Mouse (Mus musculus): ENCODE measurements around the gene Ccdc42.

Ccdc42 gene

DNA sequence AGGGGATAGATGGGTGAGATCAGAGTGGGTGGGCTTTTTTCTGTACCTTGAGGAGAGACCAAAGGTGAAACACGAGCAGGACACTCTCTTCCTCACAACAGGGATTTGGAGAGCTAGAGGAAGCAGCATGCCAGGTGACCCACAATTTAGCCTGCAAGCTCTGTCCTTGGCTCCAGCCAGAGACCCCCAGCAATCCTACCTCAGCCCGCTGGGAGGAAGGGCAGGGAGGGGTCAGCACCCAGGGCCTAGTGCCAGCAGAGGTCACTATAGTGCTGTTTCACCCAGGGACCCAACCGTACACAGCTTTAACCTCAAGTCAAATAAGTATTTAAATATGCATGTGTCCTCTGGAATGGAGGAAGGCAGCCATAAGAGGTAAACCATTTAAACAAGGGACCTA lies 931 bp upstream of the Ccdc42 start:
- no peak for DNase-seq (ENCODE audit: low spot score)

GRCm38 (mm10) chr11:68589055-68589809 lies 2.4 kb downstream of the Ccdc42 start:
- no peak for DNase-seq (ENCODE audit: low spot score)

DNA sequence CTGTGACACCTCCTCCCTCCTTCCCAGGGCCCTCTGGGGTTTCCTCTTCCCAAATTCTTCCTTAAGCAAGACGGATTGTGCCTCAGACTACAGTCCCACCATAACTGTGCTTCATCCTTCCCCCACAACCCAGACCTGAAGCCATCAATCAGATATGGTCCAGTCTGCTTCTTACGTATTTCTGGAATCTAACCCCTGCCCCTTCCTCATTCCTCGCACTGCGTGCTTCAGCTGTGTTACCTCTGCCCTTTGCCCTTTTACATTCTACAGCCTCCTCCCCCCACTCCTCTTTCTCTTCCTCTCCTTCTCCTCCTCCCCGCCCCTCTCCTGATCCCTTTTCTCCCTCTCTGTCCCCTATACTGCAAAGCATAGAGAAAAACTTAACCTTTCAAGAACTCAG lies 4.9 kb downstream of the Ccdc42 start:
- DNase-seq (ENCODE audit: low spot score), result no peak

- DNase-seq (ENCODE audit: low spot score), result no peak
Observed at GRCm38 (mm10) chr11:68593247-68593646, 6.4 kb downstream of the Ccdc42 start.

DNA sequence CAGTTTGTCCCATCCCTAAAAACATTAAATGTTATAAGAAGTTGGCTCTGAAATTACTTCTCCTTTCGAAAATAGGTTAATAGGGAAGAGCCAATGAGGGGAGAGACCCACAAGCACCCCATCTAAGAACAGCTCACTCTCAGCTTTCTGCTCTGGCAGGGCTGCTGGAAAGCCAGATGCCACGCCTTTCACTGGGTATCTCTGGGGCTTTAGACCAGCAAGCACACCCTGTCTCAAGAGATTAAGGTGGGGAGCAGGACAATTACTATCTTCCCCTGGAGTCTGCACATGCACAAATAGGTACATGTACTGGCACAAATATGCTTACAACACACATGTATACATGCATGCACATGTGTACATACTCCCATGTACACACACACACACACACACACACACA lies 11.1 kb downstream of the Ccdc42 start:
- DNase-seq (ENCODE audit: low spot score), result no peak

- no peak for DNase-seq (ENCODE audit: low spot score)
Observed at GRCm38 (mm10) chr11:68600551-68601021, 13.8 kb downstream of the Ccdc42 start.

GRCm38 (mm10) chr11:68601486-68601991 lies 14.7 kb downstream of the Ccdc42 start:
- no peak for DNase-seq (ENCODE audit: low spot score)

- no peak for DNase-seq (ENCODE audit: low spot score)
Observed at GRCm38 (mm10) chr11:68602200-68602931, 15.5 kb downstream of the Ccdc42 start.

- no peak for DNase-seq (ENCODE audit: low spot score)
Observed at GRCm38 (mm10) chr11:68607046-68607445, 20.2 kb downstream of the Ccdc42 start.

DNA sequence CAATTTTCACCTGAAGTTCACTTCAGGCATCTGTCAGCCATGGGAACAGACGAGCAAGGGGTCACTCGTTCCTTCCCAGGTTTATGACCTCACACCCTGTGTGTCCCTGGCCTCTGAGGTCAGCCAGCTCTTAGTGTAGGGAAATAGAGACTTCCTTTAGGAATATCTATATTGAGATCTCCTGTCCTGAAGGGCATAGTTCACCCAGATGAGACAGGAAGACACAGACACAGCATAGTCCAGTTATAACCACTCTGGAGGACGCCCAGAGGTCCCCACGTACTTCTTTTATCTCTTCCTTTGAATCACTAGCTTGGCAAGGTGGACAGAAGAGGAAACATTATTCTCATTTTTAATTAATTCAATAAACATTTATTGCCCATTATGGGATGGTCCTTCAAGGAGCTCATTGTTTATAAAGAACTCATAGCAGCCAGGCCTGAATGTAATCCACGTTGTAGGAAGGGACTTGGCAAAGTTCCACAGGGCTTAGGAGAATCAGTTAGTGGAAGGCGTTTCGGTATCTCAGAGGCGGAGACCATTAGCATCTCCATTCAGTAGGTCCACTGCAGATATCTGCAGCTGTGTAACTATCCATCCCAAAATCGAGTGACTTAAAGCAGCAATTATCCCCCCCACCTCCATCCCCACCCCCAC lies 23.2 kb downstream of the Ccdc42 start:
- no peak for DNase-seq (ENCODE audit: low spot score)

DNA sequence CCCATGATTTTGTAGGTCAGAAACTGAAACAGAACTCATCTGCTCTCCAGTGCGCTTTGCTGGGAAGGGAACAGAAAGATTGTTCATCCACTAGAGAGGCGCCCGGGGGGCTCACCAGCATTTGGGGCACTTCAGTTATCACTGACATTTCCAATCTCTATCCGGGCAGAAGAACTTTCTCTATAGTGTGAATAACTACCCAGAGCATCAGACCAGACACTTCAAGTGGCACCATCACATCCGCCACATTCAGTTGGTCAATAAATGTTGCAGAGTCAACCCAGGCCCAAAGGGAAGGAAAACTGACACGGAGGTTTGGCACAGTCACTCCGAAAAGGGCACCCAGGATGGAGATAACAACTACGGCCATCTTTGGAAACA lies 23.7 kb downstream of the Ccdc42 start:
- DNase-seq (ENCODE audit: low spot score), result no peak

DNA sequence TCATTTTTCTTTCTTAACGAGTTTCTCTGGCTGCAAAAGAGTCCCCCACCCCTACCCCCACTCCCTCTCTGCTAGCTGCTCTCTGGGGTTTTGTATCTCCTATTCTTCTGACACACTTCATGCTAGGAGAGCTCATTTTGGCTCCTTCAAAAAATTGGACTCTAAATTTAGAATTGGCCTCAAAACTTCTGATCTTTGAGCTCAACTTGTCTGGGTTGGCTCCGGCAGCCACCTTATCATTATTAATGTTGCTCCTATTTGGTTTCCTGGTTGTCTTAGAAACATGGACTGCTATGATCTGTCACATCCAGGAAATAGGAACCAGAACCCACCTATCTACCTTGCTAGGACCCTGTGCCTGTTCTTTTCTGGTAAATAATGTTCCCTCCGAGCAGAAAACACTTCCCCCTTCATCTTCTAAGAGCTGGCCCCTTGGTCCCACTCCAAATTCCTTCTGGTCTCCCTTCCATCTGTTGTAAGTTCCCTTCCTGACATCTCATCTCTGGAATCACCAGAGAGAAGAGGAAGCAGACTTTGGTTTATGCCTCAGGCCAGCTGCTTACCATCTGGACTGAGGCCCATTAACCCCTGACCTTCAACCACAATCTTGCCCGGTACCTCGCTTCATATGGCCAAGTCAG lies 26.4 kb downstream of the Ccdc42 start:
- no peak for DNase-seq (ENCODE audit: low spot score)

- no peak for DNase-seq (ENCODE audit: low spot score)
Observed at GRCm38 (mm10) chr11:68622751-68623150, 35.9 kb downstream of the Ccdc42 start.

- no peak for DNase-seq (ENCODE audit: low spot score)
Observed at GRCm38 (mm10) chr11:68623225-68623870, 36.5 kb downstream of the Ccdc42 start.

DNA sequence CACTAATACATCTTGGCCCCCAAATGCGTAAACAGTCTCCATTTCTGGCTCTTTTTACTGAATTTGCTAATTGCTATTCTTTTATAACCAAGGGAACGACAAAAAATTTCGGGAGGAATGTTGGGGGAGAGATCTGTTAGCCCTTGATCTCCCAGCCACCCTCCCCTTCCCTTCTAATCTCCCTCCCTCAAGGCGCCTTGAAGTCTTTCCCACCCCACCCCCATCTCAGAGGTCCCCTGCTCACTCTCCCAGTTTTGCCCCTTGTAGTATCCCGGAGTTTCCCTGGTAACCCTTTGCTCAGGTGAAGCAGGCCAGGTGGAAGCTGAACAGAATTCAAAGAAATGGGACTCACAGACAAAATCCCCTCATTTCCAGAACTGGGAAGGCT lies 37.0 kb downstream of the Ccdc42 start:
- no peak for DNase-seq (ENCODE audit: low spot score)

- no peak for DNase-seq (ENCODE audit: low spot score)
Observed at GRCm38 (mm10) chr11:68631611-68632316, 44.9 kb downstream of the Ccdc42 start.

GRCm38 (mm10) chr11:68637861-68638615 lies 51.2 kb downstream of the Ccdc42 start:
- DNase-seq (ENCODE audit: low spot score), result no peak

DNA sequence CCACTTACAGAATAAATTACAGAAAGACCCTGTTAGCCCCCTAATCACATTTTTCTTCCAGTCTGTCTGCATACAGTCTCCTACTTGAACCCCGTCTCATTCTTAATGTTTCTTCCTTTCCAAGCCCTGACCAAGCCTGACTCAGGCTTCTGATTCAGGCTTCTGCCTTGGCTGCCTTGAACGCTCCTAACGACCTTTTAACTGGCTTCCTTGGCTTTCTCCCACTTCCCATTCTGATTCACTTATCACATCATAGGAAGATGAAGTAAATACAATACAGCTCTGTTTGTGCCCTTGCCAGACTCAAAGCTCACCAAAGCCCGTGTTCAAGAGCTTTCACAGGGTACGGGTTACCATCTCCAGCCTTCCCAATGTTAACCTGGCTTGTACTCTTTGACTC lies 54.5 kb downstream of the Ccdc42 start:
- no peak for DNase-seq (ENCODE audit: low spot score)

- no peak for DNase-seq (ENCODE audit: low spot score)
Observed at GRCm38 (mm10) chr11:68644781-68645180, 58.0 kb downstream of the Ccdc42 start.
